Mouse (Mus musculus): ENCODE measurements around the gene Ddx17.

- TF ChIP-seq CTCF (IDR thresholded peaks at IDR 0.05; ENCODE audit: extremely low read depth, insufficient read length, insufficient replicate concordance, low read depth, low read length) (no peak), POLR2A (IDR thresholded peaks at IDR 0.05; ENCODE audit: low read depth, low read length) (no peak)
These were observed 46.4 kb downstream of the Ddx17 start for GRCm38 (mm10) chr15:79500110-79500509.

Data from small intestine, adult 2 months (tissue).